Mouse (Mus musculus) limb, embryonic 13.5 days (tissue): ENCODE measurements around the gene Rapgef5. TPM values are rescaled to one million over a fixed set of nuclear protein-coding genes. Genes with fewer than 3 reads are reported as not detected.

Experiments
- ATAC-seq: fragments of 200-750 bp; cut with Nextera tagmentation; 2 replicates; pipeline ENCODE4 v1.8.0; 2017; ENCODE audit warnings: low read depth, moderate number of reproducible peaks, moderate TSS enrichment; ENCODE audit not compliant: low FRiP score
- H3K27ac ChIP-seq: fragments of 300-500 bp; sonication (generic); 2 replicates; pipeline ENCODE4 v1.5.1; 2015; ENCODE audit warnings: inconsistent platforms, mild to moderate bottlenecking, moderate library complexity
- H3K27me3 ChIP-seq: fragments of 300-500 bp; sonication (generic); 2 replicates; pipeline ENCODE4 v1.6.1; 2015; ENCODE audit warnings: mild to moderate bottlenecking, inconsistent platforms
- H3K36me3 ChIP-seq: fragments of 300-500 bp; sonication (generic); 2 replicates; pipeline ENCODE4 v1.6.1; 2015; ENCODE audit warnings: inconsistent platforms, mild to moderate bottlenecking, moderate library complexity
- H3K4me1 ChIP-seq: fragments of 300-500 bp; sonication (generic); 2 replicates; pipeline ENCODE4 v1.6.1; 2015; ENCODE audit warnings: inconsistent platforms
- H3K4me2 ChIP-seq: fragments of 300-500 bp; sonication (generic); replicated peaks from 2 replicates; pipeline ENCODE4 v1.6.1; 2015; ENCODE audit warnings: inconsistent platforms, mild to moderate bottlenecking, moderate library complexity
- H3K4me3 ChIP-seq: fragments of 300-500 bp; sonication (generic); 2 replicates; pipeline ENCODE4 v1.5.1; 2015; ENCODE audit warnings: moderate library complexity, mild to moderate bottlenecking, inconsistent platforms
- H3K9ac ChIP-seq: fragments of 300-500 bp; sonication (generic); 2 replicates; pipeline ENCODE4 v1.6.1; 2015; ENCODE audit warnings: mild to moderate bottlenecking, inconsistent platforms
- H3K9me3 ChIP-seq: fragments of 300-500 bp; sonication (generic); 2 replicates; pipeline ENCODE4 v1.6.1; 2016; ENCODE audit warnings: inconsistent platforms
- WGBS: fragments of 180-500 bp; shearing (Covaris S2); methylation state at CpG from one replicate; pipeline ENCODE4 v1.1.7; 2015; 5-methylcytosine and 5-hydroxymethylcytosine counted together
- polyA plus RNA-seq: library from polyadenylated mRNA; unstranded; fragments of >200 nt; fragmentation: Nextera tagmentation; extraction: Ambion mirVana; gene quantifications from 2 replicates; pipeline ENCODE4 v1.2.1, GENCODE M21; 2015

Rapgef5 gene
- polyA plus RNA-seq, 1 experiment from 2014 or later = 7.6 TPM

DNA sequence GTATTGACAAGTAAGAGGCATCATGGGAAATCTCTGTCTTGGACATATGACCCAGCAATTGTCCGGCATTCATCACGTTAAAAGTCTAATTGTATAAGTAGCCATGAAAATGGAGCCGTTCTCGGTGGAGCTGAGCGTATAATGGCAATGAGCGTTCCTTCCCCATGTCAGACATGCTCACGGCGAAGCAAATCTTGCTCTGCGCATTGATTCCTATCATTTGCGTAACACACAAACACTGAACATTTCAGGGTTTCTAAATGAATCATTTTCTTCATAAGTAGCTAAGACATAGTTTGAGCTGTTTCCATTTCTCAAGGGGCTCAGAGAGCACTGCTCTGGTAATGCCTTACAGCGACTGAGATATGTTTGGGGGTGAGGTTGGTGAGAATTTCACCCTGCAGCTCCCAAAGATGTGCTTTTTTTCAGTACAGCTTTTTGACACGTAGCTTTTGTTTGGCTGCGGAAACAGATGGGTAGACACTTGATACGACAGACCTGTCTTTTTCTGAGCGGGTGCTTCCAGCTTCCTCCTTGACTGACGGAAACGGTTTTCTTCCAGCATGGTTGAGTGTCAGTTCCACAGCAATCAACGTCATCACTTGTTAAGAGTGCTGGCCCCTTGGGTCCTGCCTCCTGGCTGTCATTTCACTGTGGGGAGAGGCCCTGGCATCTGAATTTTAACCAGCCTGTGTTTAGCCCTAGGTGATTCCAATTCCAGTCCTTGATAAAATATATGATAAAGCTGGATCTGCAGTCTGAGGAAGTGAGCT is 112.2 kb downstream of the Rapgef5 start:
- H3K4me2 ChIP-seq = no peak overlapping the region
- WGBS = 83% methylated on average over 18 of the region's 18 CpGs

DNA sequence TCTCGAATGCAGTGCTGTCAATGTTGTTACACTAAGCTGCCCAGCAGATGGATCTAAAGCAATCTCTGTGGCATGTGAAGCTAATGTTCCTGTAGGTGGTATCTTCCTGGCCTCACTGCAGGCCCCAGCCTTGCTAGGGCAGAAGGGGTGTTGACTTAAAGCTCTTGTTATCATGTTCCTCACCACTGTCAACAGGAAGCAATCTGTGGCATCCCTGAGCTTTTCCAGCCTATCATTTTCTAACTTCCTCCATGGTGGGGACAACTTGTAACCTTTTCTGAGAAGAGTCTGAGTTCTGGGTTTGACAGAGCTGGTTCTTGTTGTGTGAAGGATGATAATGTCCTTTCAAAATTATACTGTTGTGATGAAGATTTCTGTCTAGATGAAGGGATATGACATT is 115.9 kb downstream of the Rapgef5 start:
- Histone ChIP-seq H3K4me3 (no peak overlapping the region), H3K36me3 (no peaks in the 10 kb centered on the region), H3K4me1 (0 out of 2 replicates have a peak, but pooled peaks cover 2% of the 10 kb centered on the region), H3K27ac (no peak overlapping the region), H3K4me2 (no peak overlapping the region), H3K9ac (no peak overlapping the region), H3K27me3 (no peaks in the 10 kb centered on the region), H3K9me3 (no peaks in the 10 kb centered on the region)
- 56% methylated on average over 1 of the region's 1 CpGs for WGBS
- no peak for ATAC-seq

More for the DNA sequence above, 112.2 kb downstream of the Rapgef5 start:
- Histone ChIP-seq H3K36me3 (no peaks in the 10 kb centered on the region), H3K9me3 (no peaks in the 10 kb centered on the region), H3K9ac (no peak overlapping the region), H3K27ac (no peak overlapping the region), H3K4me1 (peaks cover 2% of the 10 kb centered on the region; the same call in 1 of the 2 replicates), H3K4me3 (no peak overlapping the region), H3K27me3 (no peaks in the 10 kb centered on the region)
- no peak for ATAC-seq

DNA sequence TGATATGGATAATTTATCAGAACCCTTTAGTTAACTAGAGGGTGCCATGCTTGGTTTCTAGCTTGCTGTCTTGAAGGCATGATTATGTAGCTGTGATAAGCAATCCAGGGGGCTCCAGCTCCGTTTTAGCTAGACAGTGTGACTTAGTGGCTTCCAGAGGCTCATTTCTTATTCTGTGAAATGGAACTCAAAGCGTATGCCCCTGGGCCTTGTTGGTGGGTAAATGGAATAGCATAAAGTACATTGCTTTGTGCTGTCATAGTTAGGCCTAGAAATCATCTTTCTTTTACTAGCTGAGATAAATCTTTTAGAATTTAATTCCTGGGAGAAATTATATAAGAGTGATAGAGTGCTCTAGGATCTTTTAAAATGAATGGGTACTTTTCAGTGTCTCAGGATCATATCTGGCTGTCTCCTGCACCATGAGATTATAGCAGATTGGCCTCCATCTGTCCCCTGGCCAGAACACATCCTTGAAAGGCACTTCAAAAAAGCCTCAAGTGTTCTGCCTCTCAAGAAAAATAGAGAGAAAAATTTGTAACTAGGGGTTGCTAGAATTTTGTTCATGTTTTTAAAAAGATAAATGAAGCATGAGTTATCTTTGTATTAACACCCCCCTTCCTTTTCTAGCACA is 120.0 kb downstream of the Rapgef5 start:
- ATAC-seq = no peak
- Histone ChIP-seq H3K4me3 (no peak overlapping the region), H3K4me2 (no peak overlapping the region), H3K27me3 (no peaks in the 10 kb centered on the region), H3K9ac (no peak overlapping the region), H3K27ac (no peak overlapping the region), H3K9me3 (no peaks in the 10 kb centered on the region), H3K4me1 (no peaks in the 10 kb centered on the region), H3K36me3 (no peaks in the 10 kb centered on the region)
- WGBS = 77% methylated on average over 2 of the region's 2 CpGs

DNA sequence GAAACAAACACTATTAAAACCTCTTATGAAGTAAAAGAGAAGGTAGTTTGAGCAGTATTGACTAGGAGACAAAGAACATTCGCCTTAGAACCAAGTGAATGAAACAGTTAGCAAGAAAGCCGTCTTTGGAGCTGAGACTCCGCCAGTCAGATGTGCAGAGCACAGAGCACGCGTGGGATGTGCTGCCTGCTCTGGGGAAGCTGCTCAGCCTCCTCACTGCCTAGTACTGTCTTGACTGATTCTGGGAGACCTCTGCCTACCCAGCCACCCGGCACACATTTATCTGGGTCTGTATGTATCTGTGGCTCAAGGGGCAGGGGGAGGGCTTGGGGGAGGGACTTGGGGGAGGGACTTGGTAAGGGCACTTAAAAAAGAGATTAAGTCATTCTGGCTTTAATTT is 120.7 kb downstream of the Rapgef5 start:
- WGBS = 76% methylated on average over 6 of the region's 6 CpGs
- Histone ChIP-seq H3K4me2 (no peak overlapping the region), H3K27me3 (no peaks in the 10 kb centered on the region), H3K4me1 (no peaks in the 10 kb centered on the region), H3K9me3 (no peaks in the 10 kb centered on the region), H3K9ac (no peak overlapping the region), H3K36me3 (no peaks in the 10 kb centered on the region), H3K4me3 (no peak overlapping the region), H3K27ac (no peak overlapping the region)
- ATAC-seq = no peak

DNA sequence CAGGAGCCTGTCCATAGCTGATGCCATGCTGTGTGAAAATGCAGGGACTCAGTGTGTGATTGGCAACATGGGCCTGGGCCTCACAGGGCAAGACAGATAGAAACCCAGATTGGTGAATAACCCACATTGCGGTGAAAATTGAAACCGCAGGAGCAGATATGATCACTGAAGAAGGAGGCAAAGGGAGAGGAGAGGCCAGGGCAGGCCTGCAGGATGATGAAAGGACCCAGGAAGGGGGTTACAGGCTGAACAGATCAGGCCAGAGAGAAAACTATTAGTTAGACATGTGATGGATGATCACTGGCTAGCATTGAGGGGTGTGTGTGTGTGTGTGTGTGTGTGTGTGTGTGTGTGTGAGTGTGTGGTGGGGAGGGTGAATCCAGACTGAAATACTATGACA is 122.6 kb downstream of the Rapgef5 start:
- no peaks in the 10 kb centered on the region for H3K4me1 ChIP-seq
- no peak overlapping the region for H3K4me3 ChIP-seq
- H3K4me2 ChIP-seq = no peak overlapping the region
- no peaks in the 10 kb centered on the region for H3K36me3 ChIP-seq
- H3K9me3 ChIP-seq = no peaks in the 10 kb centered on the region
- WGBS = 81% methylated on average over 2 of the region's 2 CpGs
- no peak for ATAC-seq
- H3K9ac ChIP-seq = no peak overlapping the region
- no peaks in the 10 kb centered on the region for H3K27me3 ChIP-seq
- no peak overlapping the region for H3K27ac ChIP-seq

DNA sequence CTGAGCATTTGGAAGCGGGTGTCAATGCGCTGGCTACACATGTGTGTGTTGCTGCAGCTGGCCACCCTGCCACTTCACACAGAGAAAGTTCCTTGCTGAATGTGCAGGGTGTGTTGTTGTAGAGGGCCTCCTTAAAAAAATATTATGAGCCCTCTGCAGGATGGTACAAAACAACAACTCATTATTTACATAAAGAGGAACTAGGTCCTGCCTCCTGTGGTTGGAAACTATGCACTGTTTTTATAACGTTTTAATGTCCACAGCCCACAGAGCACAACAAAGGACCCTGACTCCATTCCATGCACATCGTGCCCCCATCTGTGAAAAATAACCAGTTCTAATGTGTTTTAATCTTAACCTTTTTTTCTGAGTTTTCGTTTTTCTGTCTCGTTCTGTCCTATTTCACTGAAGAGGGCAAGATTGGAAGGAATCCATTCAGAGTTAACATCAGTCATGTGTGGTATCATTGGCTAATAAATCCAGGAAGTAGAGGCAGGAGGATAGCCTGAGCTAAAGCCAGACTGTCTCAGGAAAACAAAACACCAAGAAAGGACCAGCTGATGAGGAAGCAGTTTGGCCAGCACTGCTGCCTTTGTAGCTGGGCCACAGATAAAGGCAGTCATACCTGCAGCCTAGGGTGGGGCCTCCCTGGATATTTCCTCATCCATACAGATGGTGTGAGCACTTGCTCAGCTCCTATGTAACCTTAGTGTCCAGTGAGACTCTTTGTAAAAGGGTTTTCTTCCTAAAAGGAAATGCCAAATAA is 123.3 kb downstream of the Rapgef5 start:
- Histone ChIP-seq H3K9me3 (no peaks in the 10 kb centered on the region), H3K4me3 (no peak overlapping the region), H3K4me2 (no peak overlapping the region), H3K9ac (no peak overlapping the region), H3K4me1 (no peaks in the 10 kb centered on the region), H3K36me3 (no peaks in the 10 kb centered on the region), H3K27ac (no peak overlapping the region), H3K27me3 (no peaks in the 10 kb centered on the region)
- ATAC-seq = no peak
- 70% methylated on average over 6 of the region's 6 CpGs for WGBS

DNA sequence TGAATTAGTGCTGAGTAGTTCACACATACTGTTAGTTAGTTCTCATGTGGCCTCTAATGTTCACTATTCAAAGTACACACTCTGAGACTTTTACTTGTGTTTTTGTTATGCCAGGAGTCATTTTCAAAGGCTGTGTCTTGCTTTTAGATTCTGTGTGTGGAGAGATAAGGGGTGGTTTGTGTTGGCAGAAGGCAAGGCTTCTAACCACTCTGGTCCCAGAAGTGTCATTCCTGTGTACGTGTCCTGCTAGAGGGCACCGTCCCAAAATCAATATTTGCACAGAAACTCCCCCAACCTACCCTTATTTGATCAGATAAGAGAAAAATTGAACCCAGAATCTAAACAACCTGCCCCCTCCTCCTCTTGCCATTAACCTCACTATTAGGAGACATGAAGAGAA is 126.2 kb downstream of the Rapgef5 start:
- H3K27ac ChIP-seq = no peak overlapping the region
- no peaks in the 10 kb centered on the region for H3K27me3 ChIP-seq
- no peaks in the 10 kb centered on the region for H3K4me1 ChIP-seq
- no peaks in the 10 kb centered on the region for H3K9me3 ChIP-seq
- H3K36me3 ChIP-seq = no peaks in the 10 kb centered on the region
- H3K9ac ChIP-seq = no peak overlapping the region
- no peak for ATAC-seq
- H3K4me2 ChIP-seq = no peak overlapping the region
- 87% methylated on average over 2 of the region's 2 CpGs for WGBS
- H3K4me3 ChIP-seq = no peak overlapping the region

DNA sequence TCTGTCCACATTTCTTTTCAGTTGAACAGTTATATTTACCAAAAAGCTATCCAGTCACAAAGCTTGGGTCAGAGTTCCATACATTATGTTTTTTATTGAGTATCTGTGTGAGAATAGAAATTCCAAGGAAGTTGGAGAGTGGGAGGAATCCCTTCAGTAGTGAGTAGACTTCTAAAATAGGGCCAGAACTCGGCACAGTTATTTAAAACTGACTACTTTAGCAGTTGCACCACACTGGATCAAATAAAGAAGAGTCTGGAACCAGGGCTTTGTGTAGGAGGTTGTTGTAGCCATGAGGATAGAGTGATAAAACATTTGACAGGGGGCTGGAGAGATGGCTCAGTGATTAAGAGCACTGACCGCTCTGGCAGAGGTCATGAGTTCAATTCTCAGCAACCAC is 129.5 kb downstream of the Rapgef5 start:
- Histone ChIP-seq H3K27ac (no peak overlapping the region), H3K4me3 (no peak overlapping the region), H3K36me3 (no peaks in the 10 kb centered on the region), H3K4me1 (no peaks in the 10 kb centered on the region), H3K9me3 (no peaks in the 10 kb centered on the region), H3K4me2 (no peak overlapping the region), H3K9ac (no peak overlapping the region), H3K27me3 (no peaks in the 10 kb centered on the region)
- 79% methylated on average over 2 of the region's 2 CpGs for WGBS
- no peak for ATAC-seq

DNA sequence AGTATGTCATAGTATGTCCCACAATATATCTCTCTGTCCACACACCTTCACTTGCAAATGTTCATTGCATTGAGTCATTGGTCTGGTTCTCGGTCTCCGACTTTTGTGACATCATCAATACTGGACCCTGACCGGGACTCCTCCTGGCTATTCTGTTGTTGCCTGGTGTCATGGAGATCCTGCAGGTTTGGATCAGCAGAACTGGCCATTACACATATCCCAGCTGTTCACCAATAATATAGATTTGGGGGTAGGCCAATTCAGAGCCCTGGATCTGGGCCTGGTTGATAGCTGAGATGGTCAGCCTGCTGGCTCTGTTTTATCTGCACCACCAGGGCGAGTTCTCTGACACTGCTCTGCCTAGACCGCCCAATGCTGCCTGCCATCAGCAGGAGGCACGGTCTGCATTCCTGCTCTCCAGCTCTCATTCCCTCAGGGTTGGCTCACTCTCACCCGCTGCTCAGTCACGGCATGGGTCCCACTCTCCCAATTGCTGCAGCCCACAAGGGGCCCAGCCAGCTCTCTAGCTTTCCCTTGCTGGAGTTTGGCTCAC is 137.7 kb downstream of the Rapgef5 start:
- WGBS = 87% methylated on average over 8 of the region's 8 CpGs
- Histone ChIP-seq H3K4me3 (no peak overlapping the region), H3K9me3 (no peaks in the 10 kb centered on the region), H3K27ac (no peak overlapping the region), H3K4me1 (no peaks in the 10 kb centered on the region), H3K9ac (no peak overlapping the region), H3K4me2 (no peak overlapping the region), H3K36me3 (no peaks in the 10 kb centered on the region), H3K27me3 (no peaks in the 10 kb centered on the region)
- ATAC-seq = no peak

DNA sequence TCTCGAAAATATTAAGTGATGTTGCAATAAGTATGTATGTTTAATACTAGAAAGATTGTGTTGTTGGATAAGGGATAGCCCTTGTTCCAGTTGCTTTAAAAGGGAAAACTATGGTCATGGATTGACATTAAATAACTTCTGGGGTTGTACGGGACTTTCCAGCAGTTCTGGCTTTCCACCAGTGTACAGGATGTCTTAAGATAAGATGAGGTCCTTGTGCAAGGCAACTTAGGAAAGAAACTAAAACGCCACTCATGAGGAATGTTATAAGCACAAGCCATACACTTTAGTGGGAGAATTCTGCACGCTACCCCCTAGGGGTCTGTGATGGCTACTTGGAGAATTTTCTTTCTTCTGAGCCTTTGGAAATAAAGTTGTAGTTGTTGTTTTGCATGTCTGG is 140.7 kb downstream of the Rapgef5 start:
- Histone ChIP-seq H3K27ac (no peak overlapping the region), H3K9me3 (no peaks in the 10 kb centered on the region), H3K36me3 (no peaks in the 10 kb centered on the region), H3K4me3 (no peak overlapping the region), H3K4me2 (no peak overlapping the region), H3K9ac (no peak overlapping the region), H3K4me1 (no peaks in the 10 kb centered on the region), H3K27me3 (peaks cover 2% of the 10 kb centered on the region; the same call in 1 of the 2 replicates)
- 82% methylated on average over 4 of the region's 4 CpGs for WGBS
- no peak for ATAC-seq

DNA sequence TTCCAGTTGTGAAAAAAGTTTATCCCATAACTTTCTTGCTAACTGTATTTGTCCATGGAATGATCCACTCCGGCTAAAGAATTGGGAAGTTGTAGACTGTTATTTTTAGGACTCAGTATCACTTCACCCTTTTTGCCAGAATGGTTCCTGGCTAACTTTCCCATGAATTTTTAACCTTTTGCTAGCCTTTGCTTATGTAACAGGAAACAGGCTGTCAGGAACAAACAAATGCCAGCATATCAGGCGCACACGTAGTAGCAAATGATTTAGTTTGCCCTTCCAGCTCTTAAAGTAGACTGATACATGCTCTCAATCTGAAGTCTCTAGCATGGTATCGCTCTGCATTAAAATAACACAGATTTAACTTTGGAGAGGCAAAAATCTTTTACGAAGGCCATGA is 141.5 kb downstream of the Rapgef5 start:
- Histone ChIP-seq H3K36me3 (no peaks in the 10 kb centered on the region), H3K4me1 (no peaks in the 10 kb centered on the region), H3K9ac (no peak overlapping the region), H3K27ac (no peak overlapping the region), H3K9me3 (no peaks in the 10 kb centered on the region), H3K4me3 (no peak overlapping the region), H3K4me2 (no peak overlapping the region), H3K27me3 (peaks cover 8% of the 10 kb centered on the region; the same call in 1 of the 2 replicates)
- 79% methylated on average over 5 of the region's 5 CpGs for WGBS
- ATAC-seq = no peak

DNA sequence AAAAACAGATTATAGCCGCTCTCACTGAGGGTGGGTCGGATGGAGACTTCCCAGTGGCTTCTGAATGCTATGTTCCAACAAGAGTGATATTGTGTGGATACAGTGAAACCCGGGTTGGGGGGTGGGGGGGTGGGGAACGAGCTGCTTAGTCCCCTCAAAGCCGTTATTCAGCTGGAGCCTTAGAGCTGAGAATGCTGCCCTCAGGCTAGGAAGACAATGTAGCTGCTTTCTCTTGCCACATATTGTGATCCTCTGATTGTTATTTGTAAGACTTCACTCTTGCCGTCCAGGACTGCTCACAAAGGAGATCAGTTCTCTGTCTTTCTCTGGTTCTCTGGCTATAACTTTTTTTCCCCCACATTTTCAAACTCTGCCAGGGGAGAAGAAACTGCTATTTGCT is 142.5 kb downstream of the Rapgef5 start:
- H3K36me3 ChIP-seq = no peaks in the 10 kb centered on the region
- 58% methylated on average over 6 of the region's 6 CpGs for WGBS
- no peak for ATAC-seq
- no peak overlapping the region for H3K4me3 ChIP-seq
- H3K9me3 ChIP-seq = no peaks in the 10 kb centered on the region
- peaks cover 17% of the 10 kb centered on the region for H3K27me3 ChIP-seq
- no peaks in the 10 kb centered on the region for H3K4me1 ChIP-seq
- 0 out of 2 replicates have a peak overlapping the region, but pooled peaks have one; percentile 3 for H3K4me2 ChIP-seq
- no peak overlapping the region for H3K9ac ChIP-seq
- no peak overlapping the region for H3K27ac ChIP-seq
